Mouse (Mus musculus): ENCODE data around the gene Flt3l. TPM values are rescaled to one million over a fixed set of nuclear protein-coding genes. Genes with fewer than 3 reads are reported as not detected.
"Not testable (repeated sequence)": the region's sequence is repeated elsewhere in the genome, so short reads cannot be mapped to it uniquely, and the experiment has no call there.

Flt3l gene
- polyA plus RNA-seq, 1 experiment from 2014 or later: 2.3 TPM

DNA sequence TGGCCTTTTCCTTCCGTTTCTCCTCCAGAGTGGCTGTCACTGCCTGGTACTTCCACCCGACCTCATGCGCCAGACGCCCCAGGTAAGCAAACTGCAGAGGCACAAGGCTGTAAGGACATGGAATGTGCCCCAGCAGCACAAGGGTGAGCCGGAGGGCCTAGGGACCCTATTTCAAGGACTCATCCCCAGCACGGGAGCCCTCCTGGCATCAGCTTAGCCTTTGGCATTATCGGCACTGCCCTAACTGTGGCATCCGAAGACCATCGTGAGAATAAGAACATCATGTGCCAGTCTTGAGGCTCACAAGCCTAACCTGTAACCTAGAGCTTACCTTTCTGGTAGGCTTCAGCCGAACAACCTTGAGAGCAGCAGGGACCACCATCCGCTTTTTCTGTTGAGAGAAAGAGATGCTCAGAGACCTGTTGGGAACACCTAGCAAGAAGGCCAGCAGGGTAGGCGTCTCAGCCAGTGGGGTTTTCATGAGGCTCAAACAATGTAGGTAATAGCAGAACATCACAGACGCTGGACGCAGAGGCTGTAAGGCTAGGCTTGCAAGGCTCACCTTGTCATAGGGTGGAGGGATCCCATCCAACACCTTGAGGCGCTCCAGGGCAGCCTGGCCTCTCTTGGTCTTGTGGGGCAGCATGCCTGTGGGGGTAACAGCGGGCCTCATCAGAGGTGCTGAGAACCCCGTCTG is 9.9 kb downstream of the Flt3l start:
- peaks cover 59% of the 10 kb centered on the region for H3K4me1 ChIP-seq (ENCODE audit: insufficient read depth)

DNA sequence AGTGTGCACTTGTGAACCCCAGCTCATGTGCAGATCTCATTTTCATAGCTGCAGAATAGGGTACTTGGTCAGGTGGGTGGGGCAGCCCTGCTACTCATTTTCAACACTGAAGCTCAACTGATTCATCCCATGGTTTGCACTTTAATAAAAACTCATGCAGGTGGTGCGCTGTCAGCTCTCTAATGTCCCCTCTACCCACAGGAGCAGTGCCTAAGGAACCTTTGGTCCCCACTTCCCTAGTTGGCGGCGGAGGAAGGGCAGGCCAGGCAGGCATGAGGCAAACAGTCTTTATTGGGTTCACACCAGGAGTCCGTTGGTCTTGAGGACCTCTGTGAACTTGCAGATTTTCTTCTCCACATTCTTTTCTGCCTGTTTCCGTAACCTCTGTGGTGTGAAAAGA is 10.6 kb downstream of the Flt3l start:
- not testable (repeated sequence) for H3K27me3 ChIP-seq (ENCODE audit: insufficient read depth, low read length); ATAC-seq; DNase-seq; H3K9me3 ChIP-seq (ENCODE audit: low read length); H3K9ac ChIP-seq (replicated peaks); H3K27ac ChIP-seq (ENCODE audit: low read depth); H3K4me3 ChIP-seq (ENCODE audit: low read depth, low read length); H3K4me2 ChIP-seq (ENCODE audit: low read depth, low read length)
- 75% methylated on average over 5 of the region's 5 CpGs for WGBS (ENCODE audit: insufficient replicate concordance)
- Histone ChIP-seq H3K36me3 (replicated peaks; ENCODE audit: insufficient read depth, low read length) (peaks cover 45% of the 10 kb centered on the region), H3K4me1 (ENCODE audit: insufficient read depth) (peaks cover 60% of the 10 kb centered on the region)

More for the DNA sequence above, 9.9 kb downstream of the Flt3l start:
- Histone ChIP-seq H3K9ac (replicated peaks) (peak overlapping the region; percentile 99), H3K9me3 (ENCODE audit: low read length) (no peaks in the 10 kb centered on the region), H3K36me3 (replicated peaks; ENCODE audit: insufficient read depth, low read length) (peaks cover 39% of the 10 kb centered on the region), H3K4me3 (ENCODE audit: low read depth, low read length) (peak overlapping the region; percentile 98), H3K27me3 (ENCODE audit: insufficient read depth, low read length) (no peaks in the 10 kb centered on the region), H3K4me2 (ENCODE audit: low read depth, low read length) (peak overlapping the region; percentile 93), H3K27ac (ENCODE audit: low read depth) (peak overlapping the region; percentile 92)
- ATAC-seq: no peak
- DNase-seq: no peak
- TF ChIP-seq EP300 (IDR thresholded peaks at IDR 0.05; ENCODE audit: low read depth): no peak
- TF ChIP-seq CTCF (IDR thresholded peaks at IDR 0.05; ENCODE audit: low read depth): no peak
- WGBS (ENCODE audit: insufficient replicate concordance): 61% methylated on average over 17 of the region's 17 CpGs

DNA sequence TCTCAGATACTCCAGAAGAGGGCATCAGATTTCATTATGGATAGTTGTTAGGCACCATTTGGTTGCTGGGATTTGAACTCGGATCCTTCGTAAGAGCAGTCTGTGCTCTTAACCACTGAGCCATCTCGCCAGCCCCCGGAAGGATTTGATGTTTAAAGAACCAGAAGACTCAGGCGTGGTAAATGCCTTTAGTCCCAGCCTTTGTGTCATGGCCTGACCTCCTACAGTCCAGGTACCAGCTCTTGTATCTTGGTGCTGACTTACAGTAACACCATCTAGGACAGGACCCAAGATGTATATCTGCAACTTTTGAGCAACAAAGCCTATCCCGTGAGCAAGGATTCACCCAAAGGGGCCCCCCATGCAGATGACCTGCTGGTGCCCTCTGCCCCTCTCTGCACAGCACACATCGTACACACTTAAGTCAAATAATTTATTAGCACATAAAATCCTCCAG is 11.1 kb downstream of the Flt3l start:
- no peaks in the 10 kb centered on the region for H3K27me3 ChIP-seq (ENCODE audit: insufficient read depth, low read length)
- H3K9ac ChIP-seq (replicated peaks): no peak overlapping the region
- H3K4me3 ChIP-seq (ENCODE audit: low read depth, low read length): no peak overlapping the region
- H3K9me3 ChIP-seq (ENCODE audit: low read length): no peaks in the 10 kb centered on the region
- 31% methylated on average over 7 of the region's 7 CpGs for WGBS (ENCODE audit: insufficient replicate concordance)
- DNase-seq (no peak), ATAC-seq (no peak)
- peak overlapping the region; percentile 44 for H3K27ac ChIP-seq (ENCODE audit: low read depth)
- TF ChIP-seq CTCF (IDR thresholded peaks at IDR 0.05; ENCODE audit: low read depth): peak; percentile 39
- no peak; the same call in 1 of the 2 replicates for TF ChIP-seq EP300 (IDR thresholded peaks at IDR 0.05; ENCODE audit: low read depth)
- peaks cover 50% of the 10 kb centered on the region for H3K36me3 ChIP-seq (replicated peaks; ENCODE audit: insufficient read depth, low read length)
- H3K4me1 ChIP-seq (ENCODE audit: insufficient read depth): peaks cover 59% of the 10 kb centered on the region
- H3K4me2 ChIP-seq (ENCODE audit: low read depth, low read length): no peak overlapping the region; the same call in 1 of the 2 replicates

DNA sequence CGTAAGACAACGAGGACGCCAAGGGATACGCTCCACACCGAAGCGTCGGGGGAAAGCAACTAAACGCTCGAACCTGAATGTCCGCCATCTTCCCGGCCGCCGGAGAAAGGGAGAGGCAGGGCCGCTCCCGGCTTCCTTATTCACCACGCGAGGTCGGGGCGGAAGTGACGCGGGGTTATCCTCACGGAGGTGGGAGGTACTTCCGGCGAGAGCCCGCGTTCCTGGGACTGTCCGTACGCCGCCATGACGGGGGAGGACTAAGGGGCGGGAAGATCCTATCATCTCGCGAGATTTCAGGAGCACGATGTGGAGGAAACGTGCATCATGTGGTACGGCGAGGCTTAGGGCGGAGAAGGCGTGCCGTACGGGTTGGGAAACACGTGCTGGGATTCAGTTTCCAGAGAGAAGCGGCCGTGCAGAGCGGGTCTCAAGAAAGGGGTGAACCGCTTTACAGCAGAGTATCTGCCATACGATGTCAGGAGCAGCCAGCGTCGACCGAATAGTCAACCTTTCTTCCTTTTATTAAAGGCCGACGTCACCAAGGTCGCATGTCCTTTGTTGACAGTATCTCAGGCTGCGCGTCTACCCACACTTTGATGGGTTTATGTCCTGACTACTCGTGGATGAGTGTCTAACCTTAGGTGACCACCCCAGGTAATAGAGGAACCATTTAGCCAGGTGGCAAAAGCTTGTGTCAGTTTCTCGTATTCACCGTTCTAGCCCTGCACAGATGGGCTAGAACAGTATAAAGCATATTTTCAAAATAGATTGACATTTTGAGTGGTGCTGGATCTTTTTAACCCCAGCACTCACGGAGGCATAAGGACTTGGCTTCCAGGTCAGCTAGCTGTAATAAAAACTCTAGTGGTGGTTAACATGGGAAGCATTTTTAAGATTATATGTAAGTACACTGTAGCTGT is 11.7 kb downstream of the Flt3l start, which contains the start of gene Rps11:
Gene Rps11 (minus strand): TSS at position 216 of the 920 bp plus-strand sequence.
- H3K27me3 ChIP-seq (ENCODE audit: insufficient read depth, low read length): no peaks in the 10 kb centered on the region
- H3K36me3 ChIP-seq (replicated peaks; ENCODE audit: insufficient read depth, low read length): peaks cover 56% of the 10 kb centered on the region
- peak within 1 kb of the TSS; percentile 78 for H3K4me3 ChIP-seq (ENCODE audit: low read depth, low read length)
- TF ChIP-seq EP300 (IDR thresholded peaks at IDR 0.05; ENCODE audit: low read depth) (peak; percentile 79), CTCF (IDR thresholded peaks at IDR 0.05; ENCODE audit: low read depth) (no peak)
- H3K9ac ChIP-seq (replicated peaks): peak within 1 kb of the TSS; percentile 93
- H3K4me2 ChIP-seq (ENCODE audit: low read depth, low read length): peak within 1 kb of the TSS; percentile 89
- ATAC-seq (peak; percentile 78), DNase-seq (peak; percentile 99)
- H3K4me1 ChIP-seq (ENCODE audit: insufficient read depth): peaks cover 55% of the 10 kb centered on the region
- H3K9me3 ChIP-seq (ENCODE audit: low read length): no peaks in the 10 kb centered on the region
- H3K27ac ChIP-seq (ENCODE audit: low read depth): peak within 1 kb of the TSS; percentile 89
- under 1% methylated on average over 59 of the region's 59 CpGs for WGBS (ENCODE audit: insufficient replicate concordance)

DNA sequence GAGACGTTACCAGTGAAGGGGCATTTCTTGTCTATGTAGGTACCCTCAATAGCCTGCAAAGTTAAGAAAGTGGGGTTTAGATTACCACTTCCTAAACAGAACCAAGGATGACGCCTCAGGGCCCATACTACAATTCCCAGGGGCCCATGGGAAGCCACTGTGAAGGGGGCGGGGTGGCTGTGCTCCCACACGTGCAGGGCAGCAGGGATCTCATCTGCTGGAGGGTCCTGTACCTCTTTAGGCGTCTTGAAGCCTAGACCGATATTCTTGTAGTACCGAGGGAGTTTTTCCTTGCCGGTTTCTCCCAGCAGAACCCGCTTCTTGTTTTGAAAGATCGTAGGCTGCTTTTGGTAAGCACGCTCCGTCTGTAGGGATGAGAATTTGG is 13.1 kb downstream of the Flt3l start:
- Histone ChIP-seq H3K9ac (replicated peaks) (peak overlapping the region; percentile 93), H3K27ac (ENCODE audit: low read depth) (peak overlapping the region; percentile 89), H3K9me3 (ENCODE audit: low read length) (no peaks in the 10 kb centered on the region), H3K4me3 (ENCODE audit: low read depth, low read length) (peak overlapping the region; percentile 78), H3K4me1 (ENCODE audit: insufficient read depth) (peaks cover 50% of the 10 kb centered on the region), H3K4me2 (ENCODE audit: low read depth, low read length) (peak overlapping the region; percentile 89), H3K36me3 (replicated peaks; ENCODE audit: insufficient read depth, low read length) (peaks cover 56% of the 10 kb centered on the region), H3K27me3 (ENCODE audit: insufficient read depth, low read length) (no peaks in the 10 kb centered on the region)
- ATAC-seq: no peak
- TF ChIP-seq EP300 (IDR thresholded peaks at IDR 0.05; ENCODE audit: low read depth) (no peak), CTCF (IDR thresholded peaks at IDR 0.05; ENCODE audit: low read depth) (no peak)
- 12% methylated on average over 12 of the region's 12 CpGs for WGBS (ENCODE audit: insufficient replicate concordance)
- peak; percentile 72 for DNase-seq

Data from liver, postnatal 0 days (tissue).